Mouse (Mus musculus): ENCODE data around the gene Eda. TPM values are rescaled to one million over a fixed set of nuclear protein-coding genes. Genes with fewer than 3 reads are reported as not detected.
"Not testable (repeated sequence)": the region's sequence is repeated elsewhere in the genome, so short reads cannot be mapped to it uniquely, and the experiment has no call there.

The Eda gene
- polyA plus RNA-seq, 1 experiment from 2014 or later, result 2.4 TPM

DNA sequence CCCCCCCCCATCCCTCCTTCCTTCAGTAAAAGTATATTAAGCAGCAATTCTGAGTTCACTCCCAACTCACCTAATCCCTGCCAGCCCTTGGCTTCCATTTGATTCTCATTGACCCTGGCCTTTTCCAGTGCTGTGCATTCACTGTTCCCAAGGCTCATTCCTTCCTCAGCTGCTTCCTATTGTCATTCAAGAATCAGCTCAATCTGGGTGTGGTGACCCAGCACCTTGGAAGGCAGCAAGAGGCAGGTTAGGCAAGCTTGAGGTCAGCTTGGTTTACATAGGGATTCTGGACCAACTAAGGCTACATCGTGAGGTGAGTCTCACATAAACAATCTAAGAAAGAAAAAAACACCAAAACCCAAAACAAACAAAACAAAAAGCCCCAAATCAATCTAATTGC lies 433.8 kb downstream of the Eda start:
- Histone ChIP-seq H3K27me3 (replicated peaks) (no peaks in the 10 kb centered on the region), H3K4me3 (no peak overlapping the region), H3K4me2 (no peak overlapping the region), H3K4me1 (replicated peaks) (no peaks in the 10 kb centered on the region), H3K9me3 (replicated peaks) (no peaks in the 10 kb centered on the region), H3K27ac (ENCODE audit: poor library complexity, severe bottlenecking) (no peak overlapping the region), H3K36me3 (no peaks in the 10 kb centered on the region), H3K9ac (no peak overlapping the region)
- 79% methylated on average over 1 of the region's 1 CpGs for WGBS
- no peak for ATAC-seq (ENCODE audit: insufficient number of reproducible peaks, low FRiP score)

GRCm38 (mm10) chrX:100428693-100429092 lies 453.3 kb downstream of the Eda start, which contains the start of gene Otud6a:
Otud6a (plus strand) TSS chrX:100429013.
- WGBS, result 83% methylated on average over 21 of the region's 21 CpGs
- peaks cover 7% of the 10 kb centered on the region; the same call in 1 of the 2 replicates for H3K9me3 ChIP-seq (replicated peaks)
- H3K9ac ChIP-seq, result no peak within 1 kb of the TSS
- no peak for ATAC-seq (ENCODE audit: insufficient number of reproducible peaks, low FRiP score)
- no peaks in the 10 kb centered on the region for H3K4me1 ChIP-seq (replicated peaks)
- no peak within 1 kb of the TSS for H3K4me3 ChIP-seq
- no peak within 1 kb of the TSS for H3K4me2 ChIP-seq
- no peak within 1 kb of the TSS for H3K27ac ChIP-seq (ENCODE audit: poor library complexity, severe bottlenecking)
- no peaks in the 10 kb centered on the region for H3K36me3 ChIP-seq
- H3K27me3 ChIP-seq (replicated peaks), result no peaks in the 10 kb centered on the region

DNA sequence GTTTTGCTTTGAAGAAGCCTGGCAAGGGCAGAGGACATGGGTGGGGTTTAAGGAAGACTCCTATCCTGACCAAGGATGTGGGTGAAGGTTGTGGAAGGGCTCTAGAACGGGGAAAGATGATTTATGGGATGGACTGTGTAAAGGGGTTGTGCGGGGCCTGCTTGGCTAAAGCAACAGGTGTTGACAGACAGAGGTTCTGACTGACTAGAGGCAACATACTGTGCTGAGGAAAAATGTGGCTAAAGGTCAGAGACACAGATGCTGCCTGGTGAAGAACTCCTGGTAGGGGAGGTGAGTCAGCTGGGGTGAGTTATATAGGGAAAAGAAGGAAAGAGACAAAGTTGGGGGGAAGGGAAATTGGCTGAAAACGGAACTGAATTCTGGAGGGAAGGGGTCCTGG lies 456.9 kb downstream of the Eda start:
- 53% methylated on average over 3 of the region's 3 CpGs for WGBS
- H3K9me3 ChIP-seq (replicated peaks), result peaks cover 7% of the 10 kb centered on the region; the same call in 1 of the 2 replicates
- H3K27ac ChIP-seq (ENCODE audit: poor library complexity, severe bottlenecking), result no peak overlapping the region
- ATAC-seq (ENCODE audit: insufficient number of reproducible peaks, low FRiP score), result no peak
- H3K9ac ChIP-seq, result no peak overlapping the region
- no peak overlapping the region for H3K4me3 ChIP-seq
- H3K36me3 ChIP-seq, result no peaks in the 10 kb centered on the region
- H3K4me1 ChIP-seq (replicated peaks), result no peaks in the 10 kb centered on the region
- H3K4me2 ChIP-seq, result no peak overlapping the region
- 0 out of 2 replicates have a peak, but pooled peaks cover 7% of the 10 kb centered on the region for H3K27me3 ChIP-seq (replicated peaks)

DNA sequence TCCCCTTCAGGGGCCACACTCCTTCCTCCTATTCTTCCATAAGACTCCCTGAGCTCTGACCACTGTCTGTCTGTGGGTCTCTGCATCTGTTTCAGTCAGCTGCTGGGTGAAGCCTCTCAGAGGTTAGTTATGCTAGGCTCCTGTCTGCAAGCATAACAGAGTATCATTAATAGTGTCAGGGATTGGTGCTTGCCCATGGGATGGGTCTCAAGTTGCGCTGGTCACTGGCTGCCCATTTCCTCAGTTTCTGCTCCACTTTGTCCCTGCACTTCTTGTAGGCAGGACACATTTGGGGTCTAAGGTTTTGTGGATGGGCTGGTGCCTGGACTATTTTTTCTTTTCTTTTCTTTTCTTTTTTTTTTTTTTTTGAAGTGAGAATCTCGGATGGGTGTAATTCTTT lies 467.2 kb downstream of the Eda start, which contains the start of gene Awat2:
Gene Awat2 (minus strand): TSS at position 101 of the 400 bp plus-strand sequence.
- H3K4me1 ChIP-seq (replicated peaks); H3K4me3 ChIP-seq; ATAC-seq (ENCODE audit: insufficient number of reproducible peaks, low FRiP score); H3K9me3 ChIP-seq (replicated peaks); H3K9ac ChIP-seq; H3K4me2 ChIP-seq; H3K27ac ChIP-seq (ENCODE audit: poor library complexity, severe bottlenecking); H3K36me3 ChIP-seq; H3K27me3 ChIP-seq (replicated peaks): not testable (repeated sequence)
- 78% methylated on average over 2 of the region's 2 CpGs for WGBS

GRCm38 (mm10) chrX:100443532-100443931 lies 468.1 kb downstream of the Eda start:
- no peak overlapping the region for H3K9ac ChIP-seq

More at GRCm38 (mm10) chrX:100443532-100443931, 468.1 kb downstream of the Eda start:
- Histone ChIP-seq H3K27me3 (replicated peaks) (0 out of 2 replicates have a peak, but pooled peaks cover 5% of the 10 kb centered on the region), H3K9me3 (replicated peaks) (no peaks in the 10 kb centered on the region), H3K4me3 (no peak overlapping the region), H3K4me2 (no peak overlapping the region), H3K27ac (ENCODE audit: poor library complexity, severe bottlenecking) (no peak overlapping the region), H3K4me1 (replicated peaks) (no peaks in the 10 kb centered on the region), H3K36me3 (no peaks in the 10 kb centered on the region)
- ATAC-seq (ENCODE audit: insufficient number of reproducible peaks, low FRiP score), result no peak
- 87% methylated on average over 7 of the region's 7 CpGs for WGBS

MicroRNA genes within 50 kb of the gene (microRNA counts, 519-probe panel; counts per million panel counts)
- microRNA mmu-miR-676, result 3,381 counts per million, percentile 17 among the panel's probes with 10 or more counts

Small RNA genes lying within 50 kb of the gene (microRNA-seq; reads per million reads assigned to microRNA genes)
- 417 reads per million, percentile 71 among the genes with 10 or more reads in this experiment for gene Mir676

Other genes with a start within 250 kb of the Eda start
- gene Tmem28, start 154.6 kb upstream of the Eda start, polyA plus RNA-seq (2016; fragmentation: Nextera tagmentation; extraction: Ambion mirVana), result not detected in 2 replicates